Mouse (Mus musculus): ENCODE measurements around the gene Tlr11. TPM values are rescaled to one million over a fixed set of nuclear protein-coding genes. Genes with fewer than 3 reads are reported as not detected.

Tlr11 gene
- polyA plus RNA-seq (2015; fragmentation: Nextera tagmentation; extraction: Ambion mirVana): not detected in 2 replicates

DNA sequence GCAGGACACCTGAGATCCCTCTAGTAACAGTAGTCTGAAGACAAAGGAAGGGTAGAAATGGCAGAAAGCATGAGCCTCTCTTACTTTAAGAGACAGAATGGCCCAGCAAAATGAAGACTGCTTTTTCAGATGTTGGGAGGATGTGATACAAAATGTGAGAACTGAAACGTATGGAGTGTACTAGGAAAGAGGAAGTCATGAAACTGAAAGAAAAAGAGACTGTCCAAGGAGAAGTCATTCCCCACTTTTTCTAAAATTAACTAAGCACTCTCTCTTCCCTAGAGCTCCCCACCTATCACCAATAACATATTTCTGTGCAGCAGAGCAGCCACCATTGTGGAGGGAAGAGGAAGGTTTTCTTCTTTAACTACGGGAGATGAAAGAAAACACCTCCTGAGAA lies at the start of gene Tlr11:
Tlr11 (plus strand) TSS at position 322 of the 400 bp plus-strand sequence.
- no peak within 1 kb of the TSS for H3K4me2 ChIP-seq
- no peaks in the 10 kb centered on the region for H3K4me1 ChIP-seq
- H3K27me3 ChIP-seq: no peaks in the 10 kb centered on the region
- no peak within 1 kb of the TSS for H3K9ac ChIP-seq
- H3K27ac ChIP-seq: no peak within 1 kb of the TSS
- H3K9me3 ChIP-seq (replicated peaks): no peaks in the 10 kb centered on the region
- no peaks in the 10 kb centered on the region for H3K36me3 ChIP-seq
- WGBS: 83% methylated on average over 2 of the region's 2 CpGs
- ATAC-seq (replicated peaks; ENCODE audit: low FRiP score): no peak
- H3K4me3 ChIP-seq (replicated peaks): no peak within 1 kb of the TSS

DNA sequence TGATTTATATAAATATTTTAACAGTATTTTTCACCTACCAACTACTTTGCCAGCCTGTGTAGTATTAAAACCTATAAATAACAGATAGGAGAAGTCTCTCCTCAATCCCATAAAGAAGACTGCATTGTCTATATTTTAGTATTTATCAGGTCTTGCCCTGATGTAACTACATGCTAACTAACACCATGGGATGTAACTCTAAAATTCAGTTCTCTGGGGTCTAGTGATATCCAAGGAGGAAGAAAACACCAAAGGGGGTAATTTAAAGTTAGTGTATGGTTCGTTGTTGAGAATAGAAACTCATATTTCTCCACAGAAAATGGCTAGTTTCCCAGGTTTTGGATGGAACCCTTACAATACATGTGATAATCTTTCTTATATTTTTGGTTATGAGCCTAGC lies 31.1 kb upstream of the Tlr11 start, which contains the start of gene Olfr734:
Olfr734 (minus strand) TSS at position 101 of the 400 bp plus-strand sequence.
- ATAC-seq (replicated peaks; ENCODE audit: low FRiP score): no peak
- no peaks in the 10 kb centered on the region for H3K27me3 ChIP-seq
- no peaks in the 10 kb centered on the region for H3K36me3 ChIP-seq
- H3K27ac ChIP-seq: no peak within 1 kb of the TSS
- 64% methylated on average over 1 of the region's 1 CpGs for WGBS
- H3K9me3 ChIP-seq (replicated peaks): no peaks in the 10 kb centered on the region
- no peaks in the 10 kb centered on the region for H3K4me1 ChIP-seq
- H3K9ac ChIP-seq: no peak within 1 kb of the TSS
- no peak within 1 kb of the TSS for H3K4me2 ChIP-seq
- H3K4me3 ChIP-seq (replicated peaks): no peak within 1 kb of the TSS

DNA sequence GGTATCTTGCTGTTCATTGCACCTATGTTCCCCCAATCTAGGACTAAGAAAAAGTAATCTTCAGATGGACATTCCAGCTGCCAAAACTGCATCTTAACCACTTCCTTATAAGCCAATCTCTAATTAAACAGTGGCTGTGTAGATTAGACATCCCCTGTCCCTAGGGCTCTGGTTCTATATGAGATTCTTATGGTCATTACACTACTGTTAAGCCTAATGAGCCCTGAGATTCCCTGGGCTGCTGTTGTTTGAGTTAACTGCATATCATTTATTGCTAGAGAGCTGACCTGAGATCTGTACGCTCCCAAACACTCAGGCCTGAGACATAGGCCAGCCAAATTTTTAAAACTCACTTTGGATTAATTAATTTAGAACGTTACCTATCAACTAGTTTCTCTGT lies 8.9 kb upstream of the Tlr11 start, which contains the start of gene Olfr735:
Olfr735 (minus strand) TSS at position 77 of the 400 bp plus-strand sequence.
- Histone ChIP-seq H3K36me3 (no peaks in the 10 kb centered on the region), H3K9me3 (replicated peaks) (no peaks in the 10 kb centered on the region), H3K4me2 (no peak within 1 kb of the TSS), H3K4me3 (replicated peaks) (no peak within 1 kb of the TSS), H3K9ac (no peak within 1 kb of the TSS), H3K27me3 (no peaks in the 10 kb centered on the region), H3K27ac (no peak within 1 kb of the TSS), H3K4me1 (no peaks in the 10 kb centered on the region)
- ATAC-seq (replicated peaks; ENCODE audit: low FRiP score): no peak
- 75% methylated on average over 2 of the region's 2 CpGs for WGBS

DNA sequence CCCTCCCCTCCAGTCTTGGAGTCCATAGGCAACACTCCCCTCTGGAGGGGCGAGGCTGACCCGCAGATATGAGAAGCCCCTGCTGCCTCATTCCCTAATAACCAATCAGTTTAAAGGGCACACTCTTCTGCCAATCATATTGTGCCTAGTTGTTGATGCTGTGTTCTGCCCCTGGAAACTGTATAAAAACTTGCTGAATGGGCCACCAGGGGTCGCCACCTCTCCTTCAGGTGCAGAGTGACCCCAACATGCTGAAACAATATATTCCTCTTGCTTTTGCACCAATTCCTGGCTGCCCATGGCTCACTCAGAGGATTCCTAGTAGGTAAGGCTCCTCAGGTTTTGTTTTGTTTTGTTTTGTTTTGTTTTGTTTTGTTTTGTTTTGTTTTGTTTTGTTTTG lies 5.3 kb upstream of the Tlr11 start:
- Histone ChIP-seq H3K4me2 (no peak overlapping the region), H3K4me3 (replicated peaks) (no peak overlapping the region), H3K27me3 (no peaks in the 10 kb centered on the region), H3K9me3 (replicated peaks) (no peaks in the 10 kb centered on the region), H3K36me3 (no peaks in the 10 kb centered on the region), H3K4me1 (no peaks in the 10 kb centered on the region), H3K27ac (no peak overlapping the region), H3K9ac (no peak overlapping the region)
- WGBS: 55% methylated on average over 3 of the region's 3 CpGs
- ATAC-seq (replicated peaks; ENCODE audit: low FRiP score): no peak

DNA sequence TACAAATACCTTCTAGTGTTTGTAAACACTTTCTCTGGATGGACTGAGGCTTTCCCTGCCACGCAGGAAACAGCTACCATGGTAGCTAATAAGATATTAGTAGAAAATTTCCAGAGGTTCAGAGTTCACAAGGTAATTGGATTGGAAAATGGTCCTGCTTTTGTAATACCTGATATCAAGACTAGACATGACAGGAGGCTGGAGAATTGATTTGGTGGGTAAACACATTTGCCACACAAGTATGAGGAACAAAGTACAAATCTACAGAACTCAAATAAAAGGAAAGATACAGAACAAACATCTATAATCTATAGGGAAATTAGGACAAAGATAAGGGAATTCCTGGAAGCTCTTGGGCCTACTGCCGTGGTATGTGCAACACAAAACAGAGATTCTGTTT lies 989 bp upstream of the Tlr11 start:
- ATAC-seq (replicated peaks; ENCODE audit: low FRiP score): no peak
- 82% methylated on average over 2 of the region's 2 CpGs for WGBS
- H3K4me1 ChIP-seq: no peaks in the 10 kb centered on the region
- H3K9me3 ChIP-seq (replicated peaks): no peaks in the 10 kb centered on the region
- H3K36me3 ChIP-seq: no peaks in the 10 kb centered on the region
- no peak overlapping the region for H3K4me2 ChIP-seq
- no peak overlapping the region for H3K4me3 ChIP-seq (replicated peaks)
- no peaks in the 10 kb centered on the region for H3K27me3 ChIP-seq
- no peak overlapping the region for H3K9ac ChIP-seq
- H3K27ac ChIP-seq: no peak overlapping the region

DNA sequence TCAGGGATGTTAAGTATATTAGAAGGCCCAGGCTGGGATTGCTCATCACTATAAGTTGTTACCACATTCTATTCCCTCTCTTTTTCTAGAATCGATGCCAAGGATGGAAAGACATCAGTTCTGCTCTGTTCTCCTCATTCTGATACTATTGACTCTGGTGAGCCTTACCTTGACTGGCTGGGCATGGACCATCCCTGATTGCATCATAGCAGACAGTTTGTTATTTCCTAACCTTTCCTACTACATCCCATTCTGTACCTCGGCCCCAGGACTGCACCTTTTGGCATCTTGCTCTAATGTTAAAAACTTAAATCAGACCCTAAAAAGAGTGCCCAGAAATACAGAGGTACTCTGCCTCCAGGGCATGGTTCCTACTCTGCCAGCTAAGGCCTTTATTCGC lies 2.8 kb downstream of the Tlr11 start:
- Histone ChIP-seq H3K4me3 (replicated peaks) (no peak overlapping the region), H3K27ac (no peak overlapping the region), H3K4me1 (no peaks in the 10 kb centered on the region), H3K4me2 (no peak overlapping the region), H3K27me3 (no peaks in the 10 kb centered on the region), H3K36me3 (no peaks in the 10 kb centered on the region), H3K9me3 (replicated peaks) (no peaks in the 10 kb centered on the region), H3K9ac (no peak overlapping the region)
- WGBS: 85% methylated on average over 3 of the region's 3 CpGs
- ATAC-seq (replicated peaks; ENCODE audit: low FRiP score): no peak

DNA sequence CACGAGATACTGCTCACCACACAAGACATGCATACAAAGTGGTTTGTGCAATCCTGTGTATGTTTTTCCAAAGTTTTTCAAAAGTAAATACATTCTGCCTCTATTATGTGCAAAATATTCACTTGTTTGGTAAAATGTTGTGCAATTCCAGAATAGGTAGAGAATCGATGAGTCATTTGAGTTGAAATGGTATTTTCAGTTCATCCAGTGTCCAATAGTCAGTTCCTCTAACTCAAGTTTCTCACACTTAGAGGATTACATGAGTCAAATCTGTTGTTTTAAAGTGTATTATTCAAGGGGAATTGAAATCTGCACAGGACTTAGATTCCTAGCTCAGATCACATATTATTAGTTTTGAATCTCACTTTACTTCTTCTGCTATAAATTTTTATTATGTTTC lies 5.8 kb downstream of the Tlr11 start:
- no peak overlapping the region for H3K27ac ChIP-seq
- no peak for ATAC-seq (replicated peaks; ENCODE audit: low FRiP score)
- WGBS: 86% methylated on average over 2 of the region's 2 CpGs
- no peaks in the 10 kb centered on the region for H3K27me3 ChIP-seq
- no peak overlapping the region for H3K4me2 ChIP-seq
- H3K9me3 ChIP-seq (replicated peaks): no peaks in the 10 kb centered on the region
- no peaks in the 10 kb centered on the region for H3K36me3 ChIP-seq
- no peaks in the 10 kb centered on the region for H3K4me1 ChIP-seq
- no peak overlapping the region for H3K9ac ChIP-seq
- no peak overlapping the region for H3K4me3 ChIP-seq (replicated peaks)

DNA sequence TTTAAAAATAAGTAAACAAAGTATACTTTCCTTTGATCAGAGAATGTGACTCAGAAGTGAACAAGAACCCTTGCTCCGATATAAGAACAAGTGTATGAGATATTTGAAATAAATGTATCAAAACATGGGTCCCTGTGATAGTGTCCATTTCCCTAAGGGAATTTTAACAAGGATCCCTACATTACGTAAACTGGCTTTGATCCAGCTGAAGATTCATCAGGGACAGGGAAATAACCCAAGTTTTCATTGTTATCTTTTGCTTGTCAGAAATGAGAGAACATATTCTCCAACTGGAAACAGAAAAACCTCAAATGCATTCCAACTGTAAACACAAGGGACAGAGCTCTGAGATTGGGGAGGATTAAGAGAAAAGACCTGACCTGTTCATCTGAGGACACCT lies 23.1 kb downstream of the Tlr11 start, which contains the start of gene Olfr736:
Olfr736 (plus strand) TSS at position 301 of the 400 bp plus-strand sequence.
- no peaks in the 10 kb centered on the region for H3K36me3 ChIP-seq
- no peaks in the 10 kb centered on the region for H3K4me1 ChIP-seq
- no peak within 1 kb of the TSS for H3K27ac ChIP-seq
- no peak within 1 kb of the TSS for H3K4me2 ChIP-seq
- H3K4me3 ChIP-seq (replicated peaks): no peak within 1 kb of the TSS
- no peaks in the 10 kb centered on the region for H3K9me3 ChIP-seq (replicated peaks)
- ATAC-seq (replicated peaks; ENCODE audit: low FRiP score): no peak
- 93% methylated on average over 2 of the region's 2 CpGs for WGBS
- no peaks in the 10 kb centered on the region for H3K27me3 ChIP-seq
- no peak within 1 kb of the TSS for H3K9ac ChIP-seq

DNA sequence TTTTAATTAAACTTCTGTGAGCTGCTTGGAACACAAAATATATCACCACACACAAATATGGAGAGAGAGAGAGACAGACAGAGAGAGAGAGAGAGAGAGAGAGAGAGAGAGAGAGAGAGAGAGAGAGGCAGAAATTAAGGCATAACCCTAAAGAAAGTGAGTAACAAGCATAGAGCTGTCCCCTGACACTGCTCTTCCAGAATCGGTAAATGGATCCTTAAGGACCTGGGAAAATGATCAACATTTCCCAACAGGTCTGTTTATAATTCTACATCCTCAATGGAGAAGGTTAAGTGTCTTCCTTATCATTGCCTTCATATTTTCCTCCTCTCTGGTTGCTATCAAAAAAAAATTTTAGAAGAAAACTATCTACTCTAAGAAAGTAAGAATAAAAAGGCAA lies 49.6 kb downstream of the Tlr11 start, which contains the start of gene Olfr738:
Olfr738 (plus strand) TSS at position 301 of the 400 bp plus-strand sequence.
- H3K4me1 ChIP-seq: no peaks in the 10 kb centered on the region
- ATAC-seq (replicated peaks; ENCODE audit: low FRiP score): no peak
- 72% methylated on average over 1 of the region's 1 CpGs for WGBS
- no peak within 1 kb of the TSS for H3K4me3 ChIP-seq (replicated peaks)
- no peaks in the 10 kb centered on the region for H3K36me3 ChIP-seq
- no peak within 1 kb of the TSS for H3K9ac ChIP-seq
- no peaks in the 10 kb centered on the region for H3K27me3 ChIP-seq
- H3K9me3 ChIP-seq (replicated peaks): no peaks in the 10 kb centered on the region
- H3K27ac ChIP-seq: no peak within 1 kb of the TSS
- H3K4me2 ChIP-seq: no peak within 1 kb of the TSS

Other genes with a start within 250 kb of the Tlr11 start
- not detected in 2 replicates for gene Olfr727, start 234.7 kb upstream of the Tlr11 start, polyA plus RNA-seq (2015; fragmentation: Nextera tagmentation; extraction: Ambion mirVana)
- not detected in 2 replicates for gene Olfr728, start 215.2 kb upstream of the Tlr11 start, polyA plus RNA-seq (2015; fragmentation: Nextera tagmentation; extraction: Ambion mirVana)
- not detected in 2 replicates for gene Olfr729, start 205.0 kb upstream of the Tlr11 start, polyA plus RNA-seq (2015; fragmentation: Nextera tagmentation; extraction: Ambion mirVana)
- gene Olfr730, start 169.7 kb upstream of the Tlr11 start, polyA plus RNA-seq (2015; fragmentation: Nextera tagmentation; extraction: Ambion mirVana): not detected in 2 replicates
- not detected in 2 replicates for gene Olfr731, start 116.0 kb upstream of the Tlr11 start, polyA plus RNA-seq (2015; fragmentation: Nextera tagmentation; extraction: Ambion mirVana)
- not detected in 2 replicates for gene Olfr732, start 73.7 kb upstream of the Tlr11 start, polyA plus RNA-seq (2015; fragmentation: Nextera tagmentation; extraction: Ambion mirVana)
- not detected in 2 replicates for gene Olfr733, start 56.4 kb upstream of the Tlr11 start, polyA plus RNA-seq (2015; fragmentation: Nextera tagmentation; extraction: Ambion mirVana)
- gene Olfr734, start 31.2 kb upstream of the Tlr11 start, polyA plus RNA-seq (2015; fragmentation: Nextera tagmentation; extraction: Ambion mirVana): not detected in 2 replicates
- gene Olfr735, start 9.0 kb upstream of the Tlr11 start, polyA plus RNA-seq (2015; fragmentation: Nextera tagmentation; extraction: Ambion mirVana): not detected in 2 replicates
- gene Olfr736, start 23.2 kb downstream of the Tlr11 start, polyA plus RNA-seq (2015; fragmentation: Nextera tagmentation; extraction: Ambion mirVana): not detected in 2 replicates
- gene Olfr738, start 49.7 kb downstream of the Tlr11 start, polyA plus RNA-seq (2015; fragmentation: Nextera tagmentation; extraction: Ambion mirVana): not detected in 2 replicates
- not detected in 2 replicates for gene Olfr739, start 60.7 kb downstream of the Tlr11 start, polyA plus RNA-seq (2015; fragmentation: Nextera tagmentation; extraction: Ambion mirVana)
- not detected in 2 replicates for gene Olfr740, start 87.6 kb downstream of the Tlr11 start, polyA plus RNA-seq (2015; fragmentation: Nextera tagmentation; extraction: Ambion mirVana)
- gene Olfr741, start 114.8 kb downstream of the Tlr11 start, polyA plus RNA-seq (2015; fragmentation: Nextera tagmentation; extraction: Ambion mirVana): not detected in 2 replicates
- gene Olfr742, start 145.7 kb downstream of the Tlr11 start, polyA plus RNA-seq (2015; fragmentation: Nextera tagmentation; extraction: Ambion mirVana): not detected in 2 replicates
- gene Olfr743, start 163.9 kb downstream of the Tlr11 start, polyA plus RNA-seq (2015; fragmentation: Nextera tagmentation; extraction: Ambion mirVana): not detected in 2 replicates